Mouse (Mus musculus) inflammation-experienced regulatory T-cells, adult 6 months (primary cell): ENCODE results near the gene N6amt1. TPM values are rescaled to one million over a fixed set of nuclear protein-coding genes. Genes with fewer than 3 reads are reported as not detected.
A peak's percentile ranks its signal among the peaks of the same experiment; 100 is the strongest.

Experiments
- ATAC-seq: one replicate; pipeline ENCODE4 v1.8.0; 2017
- polyA plus RNA-seq, 3 experiments: library from polyadenylated mRNA; unstranded; fragments of 100-300 nt; shearing (Covaris generic); gene quantifications; one replicate each; pipeline ENCODE4 v1.2.1; 2017

The N6amt1 gene
- polyA plus RNA-seq, 3 experiments from 2014 or later: 15.0 to 20.7 (median 18.1) TPM

GRCm38 (mm10) chr16:87387444-87387977 is 33.5 kb downstream of the N6amt1 start:
- ATAC-seq: no peak

- peak; percentile 93 for ATAC-seq
Measured at GRCm38 (mm10) chr16:87393813-87394548, 40.0 kb downstream of the N6amt1 start.

DNA sequence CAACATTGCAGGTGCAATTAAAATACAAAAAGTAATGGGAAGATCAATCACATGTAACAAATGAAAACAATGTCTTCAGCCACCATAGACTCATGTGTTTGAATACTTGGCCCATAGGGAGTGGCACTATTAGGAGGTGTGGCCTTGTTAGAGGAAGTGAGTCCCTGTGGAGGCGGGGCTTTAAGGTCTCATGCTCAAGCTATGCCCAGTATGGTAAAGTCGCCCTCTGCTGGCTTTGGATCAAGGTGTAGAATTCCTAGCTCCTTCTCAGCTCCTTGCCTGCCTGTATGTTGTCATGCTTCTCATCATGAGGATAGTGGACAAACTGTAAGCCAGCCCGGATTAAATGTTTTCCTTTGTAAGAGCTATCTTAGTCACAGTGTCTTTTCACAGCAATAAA is 51.0 kb downstream of the N6amt1 start:
- ATAC-seq: peak; percentile 44

Other genes with a start within 250 kb of the N6amt1 start
- gene Ltn1, start 78.4 kb downstream of the N6amt1 start, polyA plus RNA-seq: 10 to 100 TPM; 29.4 to 30.9 (median 30.0) TPM
- 10 to 100 TPM in 1 of 3 experiments, 1 to 10 TPM in 2; 7.1 to 14.5 (median 7.4) TPM for gene Rwdd2b, start 86.4 kb downstream of the N6amt1 start, polyA plus RNA-seq
- gene Usp16, start 100.5 kb downstream of the N6amt1 start, polyA plus RNA-seq: 10 to 100 TPM; 45.9 to 61.9 (median 60.5) TPM
- 100 to 1,000 TPM; 400 to 466 (median 409) TPM for gene Cct8, start 141.7 kb downstream of the N6amt1 start, polyA plus RNA-seq
- gene Map3k7cl, start 199.1 kb downstream of the N6amt1 start, polyA plus RNA-seq: not detected